Comparison of ENCODE assay signal across 8 mouse cellular contexts in genomic region chr9:106476002-106476923, GRCm38 (mm10). TPM values are rescaled to one million over a fixed set of nuclear protein-coding genes. Genes with fewer than 3 reads are reported as not detected.
A peak's percentile ranks its signal among the peaks of the same experiment; 100 is the strongest.
DNase-seq lines count a peak whose midpoint lies in the region; ATAC-seq and TF ChIP-seq lines count a peak whose summit lies in the region.

No protein-coding gene starts in this region.

- in situ Hi-C loops in Patski (cut with MboI; ENCODE audit: low pct_unique_long_range_greater_than_20kb) = loop anchor here (5.0 kb wide), 2 partner anchors 39 to 104 kb away; partner anchors contain the start of gene Acy1

- H3K9ac ChIP-seq in forebrain, embryonic 14.5 days (ENCODE audit: low read length) = no peak overlapping the region
- H3K9ac ChIP-seq in stomach, embryonic 15.5 days = 0 out of 2 replicates have a peak overlapping the region, but pooled peaks have one; percentile 2

- POLR2A ChIA-PET in Patski (lab: Charles Lee) = interaction anchor here (0.7 to 2.0 kb wide), 6 partner anchors 22 to 313 kb away, joined by 3 to 12 read pairs (median 4); partner anchors contain the start of genes Pcbp4 and Rad54l2

- 38% methylated on average over 16 of the region's 16 CpGs for WGBS in forebrain, embryonic 14.5 days
- WGBS in stomach, embryonic 15.5 days = 21% methylated on average over 16 of the region's 16 CpGs

- no peaks in the 10 kb centered on the region for H3K9me3 ChIP-seq in forebrain, embryonic 14.5 days (replicated peaks; ENCODE audit: control insufficient read depth, low read length)
- no peaks in the 10 kb centered on the region for H3K9me3 ChIP-seq in stomach, embryonic 15.5 days

- H3K4me1 ChIP-seq in forebrain, embryonic 14.5 days (ENCODE audit: control insufficient read depth, insufficient read depth, low read length) = peaks cover 7% of the 10 kb centered on the region; the same call in 1 of the 2 replicates
- H3K4me1 ChIP-seq in stomach, embryonic 15.5 days = peaks cover 53% of the 10 kb centered on the region

- peaks cover 16% of the 10 kb centered on the region for H3K36me3 ChIP-seq in forebrain, embryonic 14.5 days (ENCODE audit: control insufficient read depth, insufficient read depth, low read length)
- H3K36me3 ChIP-seq in stomach, embryonic 15.5 days = peaks cover 5% of the 10 kb centered on the region; the same call in 1 of the 2 replicates

- H3K27ac ChIP-seq in forebrain, embryonic 14.5 days (ENCODE audit: low read depth, low read length) = no peak overlapping the region
- peak overlapping the region; percentile 83 for H3K27ac ChIP-seq in stomach, embryonic 15.5 days

- no peak for TF ChIP-seq CTCF in Patski (IDR thresholded peaks at IDR 0.05)

- peak; percentile 40 to 58 for DNase-seq in CD8-positive naive resting alpha-beta T cell, adult 2 months (ENCODE audit: low read depth in 2 of 2, low spot score in 2 of 2)
- DNase-seq in Patski (ENCODE audit: low read depth, low spot score) = peak; percentile 92
- no peak for DNase-seq in forebrain, embryonic 14.5 days (ENCODE audit: low spot score)
- DNase-seq in heart, postnatal 10 days = peak; percentile 83 to 84
- DNase-seq in kidney, postnatal 25 days = peak; percentile 66 to 77
- DNase-seq in embryo, embryonic 10 days (ENCODE audit: low spot score) = no peak

- intact Hi-C loops in heart, postnatal 10 days (cut with DNase I) = loop anchor here (1.0 to 5.0 kb wide), 4 partner anchors 28 to 193 kb away; partner anchors contain the start of gene Rpl29

- H3K4me2 ChIP-seq in forebrain, embryonic 14.5 days (ENCODE audit: low read length) = peak overlapping the region; percentile 33
- peak overlapping the region; percentile 57 for H3K4me2 ChIP-seq in stomach, embryonic 15.5 days

- peak; percentile 70 for ATAC-seq in Patski
- ATAC-seq in forebrain, embryonic 14.5 days = no peak; the same call in 1 of the 2 replicates
- ATAC-seq in megakaryocyte-erythroid progenitor cell, adult 5-6 weeks (replicated peaks; ENCODE audit: low FRiP score, low TSS enrichment, poor library complexity, severe bottlenecking) = peak; percentile 8; the same call in 1 of the 2 replicates
- ATAC-seq in stomach, embryonic 15.5 days (ENCODE audit: insufficient read depth, low FRiP score, low read depth) = peak; percentile 20

- no peaks in the 10 kb centered on the region for H3K27me3 ChIP-seq in Patski
- no peaks in the 10 kb centered on the region for H3K27me3 ChIP-seq in forebrain, embryonic 14.5 days (replicated peaks; ENCODE audit: control insufficient read depth, insufficient read depth, low read length)
- no peaks in the 10 kb centered on the region for H3K27me3 ChIP-seq in stomach, embryonic 15.5 days (replicated peaks)

- no peak overlapping the region for H3K4me3 ChIP-seq in forebrain, embryonic 14.5 days (ENCODE audit: low read depth, low read length)
- H3K4me3 ChIP-seq in stomach, embryonic 15.5 days (replicated peaks) = peak overlapping the region; percentile 26

- CTCF ChIA-PET in Patski (lab: Charles Lee) = interaction anchor here (0.7 to 3.7 kb wide), 25 partner anchors 14 to 304 kb away, joined by 3 to 33 read pairs (median 4); partner anchors contain the start of genes Abhd14a, Acy1 and Rpl29

RNA-seq across cellular contexts. Expression of gene Parp3, which starts 0.5 kb away (rescaled TPM):
- polyA plus RNA-seq in Patski (2021) = 58.0 TPM
- polyA plus RNA-seq in forebrain, embryonic 14.5 days (2014; fragmentation: Nextera tagmentation; extraction: Ambion mirVana) = 0.63 and 0.72 TPM in 2 replicates
- total RNA-seq in heart, postnatal 10 days (2021) = 10 to 100 TPM; 12.5 to 13.5 TPM
- 2.2 and 2.5 TPM in 2 replicates for total RNA-seq in megakaryocyte-erythroid progenitor cell, adult 5-6 weeks (2014; fragmentation: Nextera tagmentation)
- total RNA-seq in megakaryocyte-erythroid progenitor cell, adult 5-6 weeks (2017) = 2.0 and 4.2 TPM in 2 replicates
- polyA plus RNA-seq in stomach, embryonic 15.5 days (2015; fragmentation: Nextera tagmentation; extraction: Ambion mirVana) = 2.9 and 3.7 TPM in 2 replicates

RNA-seq across cellular contexts. Expression of gene Rrp9, which starts 0.5 kb away (rescaled TPM):
- polyA plus RNA-seq in Patski (2021) = 29.9 TPM
- polyA plus RNA-seq in forebrain, embryonic 14.5 days (2014; fragmentation: Nextera tagmentation; extraction: Ambion mirVana) = 45.6 and 48.9 TPM in 2 replicates
- 10 to 100 TPM; 18.8 to 19.1 TPM for total RNA-seq in heart, postnatal 10 days (2021)
- 57.3 and 80.8 TPM in 2 replicates for total RNA-seq in megakaryocyte-erythroid progenitor cell, adult 5-6 weeks (2014; fragmentation: Nextera tagmentation)
- total RNA-seq in megakaryocyte-erythroid progenitor cell, adult 5-6 weeks (2017) = 80.0 and 82.4 TPM in 2 replicates
- 44.3 and 46.5 TPM in 2 replicates for polyA plus RNA-seq in stomach, embryonic 15.5 days (2015; fragmentation: Nextera tagmentation; extraction: Ambion mirVana)

RNA-seq across cellular contexts. Expression of gene Gpr62, which starts 10.5 kb away (rescaled TPM):
- 0.05 TPM for polyA plus RNA-seq in Patski (2021)
- 0.56 and 0.89 TPM in 2 replicates for polyA plus RNA-seq in forebrain, embryonic 14.5 days (2014; fragmentation: Nextera tagmentation; extraction: Ambion mirVana)
- total RNA-seq in heart, postnatal 10 days (2021) = under 1 TPM in 1 of 2 experiments, not detected in 1; 0.12 TPM
- total RNA-seq in megakaryocyte-erythroid progenitor cell, adult 5-6 weeks (2014; fragmentation: Nextera tagmentation) = not detected in 2 replicates
- not detected in 2 replicates for total RNA-seq in megakaryocyte-erythroid progenitor cell, adult 5-6 weeks (2017)
- polyA plus RNA-seq in stomach, embryonic 15.5 days (2015; fragmentation: Nextera tagmentation; extraction: Ambion mirVana) = 0.19 and 0.42 TPM in 2 replicates

RNA-seq across cellular contexts. Expression of gene Pcbp4, which starts 23.2 kb away (rescaled TPM):
- polyA plus RNA-seq in Patski (2021) = 83.4 TPM
- 199 and 226 TPM in 2 replicates for polyA plus RNA-seq in forebrain, embryonic 14.5 days (2014; fragmentation: Nextera tagmentation; extraction: Ambion mirVana)
- total RNA-seq in heart, postnatal 10 days (2021) = 10 to 100 TPM; 77.4 to 89.6 TPM
- 0.40 and 6.6 TPM in 2 replicates for total RNA-seq in megakaryocyte-erythroid progenitor cell, adult 5-6 weeks (2014; fragmentation: Nextera tagmentation)
- total RNA-seq in megakaryocyte-erythroid progenitor cell, adult 5-6 weeks (2017) = 0.30 and 0.89 TPM in 2 replicates
- polyA plus RNA-seq in stomach, embryonic 15.5 days (2015; fragmentation: Nextera tagmentation; extraction: Ambion mirVana) = 51.8 and 58.9 TPM in 2 replicates

RNA-seq across cellular contexts. Expression of gene Iqcf1, which starts 23.5 kb away (rescaled TPM):
- not detected for polyA plus RNA-seq in Patski (2021)
- not detected in 2 replicates for polyA plus RNA-seq in forebrain, embryonic 14.5 days (2014; fragmentation: Nextera tagmentation; extraction: Ambion mirVana)
- not detected for total RNA-seq in heart, postnatal 10 days (2021)
- total RNA-seq in megakaryocyte-erythroid progenitor cell, adult 5-6 weeks (2014; fragmentation: Nextera tagmentation) = not detected in 2 replicates
- total RNA-seq in megakaryocyte-erythroid progenitor cell, adult 5-6 weeks (2017) = not detected in 2 replicates
- polyA plus RNA-seq in stomach, embryonic 15.5 days (2015; fragmentation: Nextera tagmentation; extraction: Ambion mirVana) = not detected in 2 replicates

Comparison
In these comparisons a context has a peak if more than half of its experiments do, and no peak if none do; other contexts are left out.
1. DNase-seq: peak in CD8-positive naive resting alpha-beta T cell, adult 2 months (2 of 2), Patski (single experiment), heart, postnatal 10 days (2 of 2) and kidney, postnatal 25 days (2 of 2); none in forebrain, embryonic 14.5 days (single experiment) and embryo, embryonic 10 days (single experiment).
2. RNA of gene Parp3, which starts 0.5 kb away (polyA plus RNA-seq): 58.0 TPM in Patski (single experiment); 2.9 to 3.7 TPM in stomach, embryonic 15.5 days and 0.63 to 0.72 TPM in forebrain, embryonic 14.5 days; every median in the first group is over 10 times any median in the second.